Mouse (Mus musculus) brain, adult 2 months (tissue): ENCODE data around the gene Camk1.
"Not testable (repeated sequence)": the region's sequence is repeated elsewhere in the genome, so short reads cannot be mapped to it uniquely, and the experiment has no call there.

ENCODE experiments used
- DNase-seq: peaks from one replicate; pipeline ENCODE4 v3.0.0; 2011; ENCODE audit warnings: low read depth, low spot score

The Camk1 gene

DNA sequence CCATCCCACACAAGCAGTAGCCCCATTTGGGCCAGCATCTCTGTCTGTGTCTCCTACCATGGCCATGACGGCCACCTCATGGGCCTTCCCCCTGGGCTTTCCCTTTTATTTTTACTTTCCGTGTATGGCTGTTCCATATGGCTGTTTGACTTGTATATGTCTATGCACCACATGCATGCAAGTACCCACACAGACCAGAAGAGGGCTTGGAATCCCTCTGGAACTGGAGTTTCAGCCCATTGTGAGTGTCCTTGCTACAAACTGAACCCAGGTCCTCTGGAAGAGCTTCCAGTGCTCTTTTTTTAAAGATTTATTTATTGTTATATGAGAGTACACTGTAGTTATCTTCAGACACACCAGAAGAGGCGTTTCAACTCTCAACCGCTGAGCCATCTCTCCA is 17.7 kb upstream of the Camk1 start:
- DNase-seq: no peak

DNA sequence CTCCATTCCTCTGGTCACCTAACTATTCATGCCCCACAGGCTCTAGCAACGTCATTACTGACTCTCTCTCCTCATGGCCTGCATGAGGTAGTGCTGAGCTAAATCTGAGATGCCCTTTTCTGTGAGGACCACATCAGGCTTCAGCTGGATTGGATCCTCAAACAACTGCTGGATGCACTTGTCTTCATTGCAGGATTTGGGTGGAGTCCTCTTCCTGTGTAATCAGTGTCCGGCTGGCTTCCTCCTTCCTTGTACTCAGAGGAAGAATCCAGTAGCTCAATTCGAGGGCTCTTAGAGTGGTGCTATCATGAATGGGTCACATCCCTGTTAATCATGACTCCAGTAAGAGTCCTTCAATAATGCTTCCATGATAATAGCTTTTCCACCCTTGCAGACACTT is 9.9 kb upstream of the Camk1 start:
- no peak for DNase-seq

DNA sequence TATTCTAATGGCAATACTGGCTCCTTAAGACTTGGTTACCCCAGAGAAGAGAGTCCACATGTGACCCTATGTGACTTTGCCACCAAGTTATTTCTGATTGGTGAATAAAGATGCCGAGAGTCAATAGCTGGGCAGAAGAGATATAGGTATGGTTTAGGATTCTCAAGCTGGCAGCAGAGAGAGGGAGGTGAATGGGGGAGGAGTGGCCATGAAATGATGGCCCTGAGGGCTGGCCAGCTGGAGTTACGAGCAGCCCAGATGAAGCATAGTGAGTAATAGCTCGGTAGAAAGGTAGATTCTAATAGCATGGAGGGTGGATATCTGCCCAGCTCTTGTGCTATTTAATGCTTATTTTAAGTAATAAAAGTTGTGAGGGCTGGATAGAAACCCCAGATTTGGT is 9.0 kb upstream of the Camk1 start:
- no peak for DNase-seq

DNA sequence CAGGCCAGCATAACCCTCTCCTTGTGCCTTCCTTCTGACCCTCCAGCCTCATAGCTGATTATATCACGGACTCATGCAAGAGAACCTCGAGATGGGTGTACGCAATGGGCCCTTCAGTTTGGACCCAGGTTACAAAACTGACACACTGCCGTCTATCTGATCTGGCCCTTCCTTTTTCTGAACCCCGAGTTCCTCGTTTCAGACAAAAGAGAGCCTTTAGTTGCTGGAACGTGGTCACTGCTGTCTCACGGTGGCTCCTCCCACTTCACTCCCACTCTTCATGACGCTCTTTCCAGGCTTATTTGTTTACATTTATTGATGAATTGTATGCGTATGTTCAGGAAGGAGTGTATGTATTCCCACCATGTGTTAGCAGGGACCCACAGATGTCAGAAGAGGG is 7.9 kb upstream of the Camk1 start:
- DNase-seq: no peak

DNA sequence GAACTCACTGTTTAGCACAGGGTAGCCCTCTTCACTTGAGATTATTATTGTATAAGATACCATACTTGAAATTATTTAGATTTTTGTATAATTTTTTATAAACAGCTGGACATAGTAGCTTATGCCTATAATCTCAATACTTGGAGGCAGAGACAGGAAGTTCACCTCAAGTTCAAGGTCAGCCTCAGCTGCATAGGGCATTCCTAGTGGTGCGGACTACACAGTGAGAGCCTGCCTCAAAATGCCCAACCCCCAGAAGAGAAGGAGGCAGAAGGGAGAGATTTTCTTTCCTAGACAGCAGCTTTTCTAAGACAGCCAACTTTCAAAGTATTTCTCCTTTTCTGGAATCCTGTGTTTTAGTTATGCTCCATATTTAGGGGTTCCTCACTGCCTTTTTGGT is 7.4 kb upstream of the Camk1 start:
- DNase-seq: no peak

DNA sequence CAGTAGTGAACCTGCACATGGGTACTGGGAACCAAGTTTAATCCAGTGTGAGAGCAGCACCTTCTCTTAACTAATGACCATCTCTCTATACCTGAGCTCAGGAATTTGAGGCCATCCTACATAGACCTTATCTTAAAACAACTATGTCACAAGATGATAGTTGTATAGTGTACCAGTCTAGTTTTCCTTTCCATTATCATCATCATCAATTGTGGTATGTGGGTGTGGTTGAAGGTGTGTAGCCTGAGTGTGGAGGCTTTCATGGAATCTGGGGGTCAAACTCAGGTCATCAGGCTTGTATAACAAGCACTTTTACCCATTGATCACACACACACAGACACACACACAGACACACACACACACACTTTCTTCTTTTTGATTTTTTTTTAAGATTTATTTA is 6.8 kb upstream of the Camk1 start:
- DNase-seq: no peak

DNA sequence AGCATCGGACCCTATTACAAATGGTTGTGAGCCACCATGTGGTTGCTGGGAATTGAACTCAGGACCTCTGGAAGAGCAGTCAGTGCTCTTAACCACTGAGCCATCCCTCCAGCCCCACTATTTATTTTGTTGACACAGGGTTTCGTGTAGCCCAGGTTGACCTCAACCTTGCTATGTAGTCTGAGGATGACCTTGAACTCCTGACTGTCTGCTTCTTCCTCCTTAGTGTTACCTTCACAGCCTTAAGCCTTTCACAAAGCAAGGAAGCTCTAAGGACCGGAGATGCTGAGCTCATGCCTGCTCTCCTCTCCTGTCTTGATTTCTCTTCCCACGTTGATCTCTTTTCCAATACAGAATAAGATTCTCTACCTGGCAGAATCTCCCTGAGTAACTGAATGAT is 3.1 kb upstream of the Camk1 start:
- DNase-seq: no peak

DNA sequence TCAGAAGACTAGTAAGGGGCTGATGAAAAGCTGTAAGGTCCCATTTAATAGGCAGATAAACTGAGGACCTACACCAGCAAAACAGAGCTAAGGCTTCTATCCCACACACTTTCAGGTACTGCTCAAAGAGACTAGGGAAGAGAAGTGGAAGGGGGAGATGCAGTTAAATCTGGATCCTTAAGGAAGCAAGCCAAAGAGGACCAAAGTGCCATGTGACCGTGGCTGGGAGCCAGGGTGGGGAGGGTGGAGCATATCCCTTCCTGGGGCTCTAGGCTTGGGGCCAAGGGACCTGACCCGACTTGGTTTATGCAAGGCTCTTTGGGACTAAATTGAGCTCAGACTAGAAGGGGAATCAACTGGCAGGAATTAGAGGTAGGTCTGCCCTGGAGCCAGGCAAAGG is 537 bp upstream of the Camk1 start:
- DNase-seq: peak; percentile 54

DNA sequence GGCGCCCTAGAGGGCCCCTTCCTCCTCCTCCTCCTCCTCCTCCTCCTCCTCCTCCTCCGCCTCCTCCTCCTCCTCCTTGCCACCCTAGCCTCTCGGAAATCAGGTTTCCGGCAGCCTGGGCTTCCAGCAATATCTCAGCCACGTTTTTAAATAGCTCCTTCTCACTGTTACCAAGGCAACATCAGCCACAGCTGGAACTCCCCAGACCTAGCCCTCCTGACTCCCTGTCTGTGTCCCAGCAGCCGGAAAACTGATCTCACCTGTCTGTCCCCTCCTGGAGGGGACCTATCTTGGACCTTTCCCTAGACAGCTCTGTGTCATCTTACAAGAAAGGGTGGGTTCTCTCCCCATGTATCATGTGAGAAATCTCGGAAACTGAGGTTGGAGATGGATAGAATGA is 1.5 kb downstream of the Camk1 start:
- peak; percentile 77 for DNase-seq

DNA sequence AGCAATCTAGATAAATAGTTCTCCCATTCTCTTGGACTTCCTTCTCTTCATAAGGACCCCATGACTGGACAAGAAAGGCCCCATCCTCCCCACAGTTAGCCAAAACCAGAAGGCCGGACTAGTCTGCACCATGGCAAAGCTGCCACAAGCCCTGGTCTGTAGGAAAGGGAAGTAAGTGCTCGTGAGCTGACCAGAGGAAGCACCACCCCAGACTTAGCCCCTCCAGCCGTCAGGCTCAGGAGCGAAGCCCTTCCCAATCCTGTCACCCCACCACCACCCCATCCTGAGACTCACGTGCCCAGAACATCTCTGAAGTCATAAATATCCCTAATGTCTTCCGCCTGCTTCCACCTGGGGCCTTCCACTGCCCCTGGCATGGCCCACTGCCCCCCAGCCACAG is 2.2 kb downstream of the Camk1 start:
- DNase-seq: peak; percentile 47

DNA sequence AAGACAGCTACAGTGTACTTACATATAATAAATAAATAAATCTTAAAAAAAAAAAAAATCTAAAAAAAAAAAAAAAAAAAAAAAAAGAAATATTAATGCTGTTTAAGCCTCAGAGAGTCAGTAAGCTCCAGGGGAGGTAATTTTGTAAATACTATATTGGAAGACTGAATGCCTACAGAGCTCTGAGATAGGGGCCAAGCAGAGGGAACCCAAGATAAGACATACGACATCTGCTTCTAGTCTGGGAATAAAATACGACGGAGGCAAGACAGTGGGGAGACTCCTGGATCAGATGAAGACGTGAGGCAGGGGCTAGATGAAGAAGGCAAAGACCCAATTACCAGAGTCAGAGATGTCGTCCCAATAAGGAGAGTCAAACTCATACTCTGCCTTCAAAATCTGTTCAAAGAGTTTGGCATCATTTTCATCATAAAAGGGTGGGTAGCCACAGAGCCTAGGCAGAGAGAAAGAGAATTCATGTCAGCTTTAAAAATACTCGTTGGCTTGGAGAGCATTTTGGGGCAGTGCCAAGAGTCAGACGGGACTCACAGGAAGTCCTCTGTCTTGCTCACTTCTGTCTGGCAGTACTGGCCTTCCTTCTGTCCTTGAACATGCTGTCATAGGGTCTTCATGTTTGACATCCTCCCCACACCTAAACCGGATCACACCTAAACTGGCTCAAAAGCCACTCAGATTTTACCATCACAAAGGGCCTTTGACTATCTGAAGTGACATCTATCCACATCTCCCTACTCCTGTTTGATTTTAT is 6.7 kb downstream of the Camk1 start:
- peak; percentile 63 for DNase-seq

DNA sequence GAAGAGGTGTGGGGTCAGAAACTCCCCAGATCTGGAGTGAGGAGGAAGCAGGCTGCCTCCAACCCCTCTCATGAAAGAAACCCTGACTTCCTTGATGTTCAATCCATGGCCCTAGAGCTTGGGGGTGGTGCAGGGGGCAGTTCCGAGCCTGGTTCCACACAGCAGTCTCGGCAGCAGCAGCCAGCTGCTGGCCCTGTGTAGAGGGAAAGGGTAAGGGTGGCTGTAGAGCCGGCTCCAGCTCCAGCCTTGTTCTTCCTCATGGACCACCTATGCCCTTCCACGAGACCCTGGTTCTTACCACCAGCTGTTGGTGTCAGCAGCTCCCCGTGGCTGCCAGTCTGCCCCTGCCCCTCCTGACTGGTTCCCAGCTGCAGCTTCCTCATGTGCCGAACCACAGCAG is 9.6 kb downstream of the Camk1 start:
- no peak for DNase-seq

DNA sequence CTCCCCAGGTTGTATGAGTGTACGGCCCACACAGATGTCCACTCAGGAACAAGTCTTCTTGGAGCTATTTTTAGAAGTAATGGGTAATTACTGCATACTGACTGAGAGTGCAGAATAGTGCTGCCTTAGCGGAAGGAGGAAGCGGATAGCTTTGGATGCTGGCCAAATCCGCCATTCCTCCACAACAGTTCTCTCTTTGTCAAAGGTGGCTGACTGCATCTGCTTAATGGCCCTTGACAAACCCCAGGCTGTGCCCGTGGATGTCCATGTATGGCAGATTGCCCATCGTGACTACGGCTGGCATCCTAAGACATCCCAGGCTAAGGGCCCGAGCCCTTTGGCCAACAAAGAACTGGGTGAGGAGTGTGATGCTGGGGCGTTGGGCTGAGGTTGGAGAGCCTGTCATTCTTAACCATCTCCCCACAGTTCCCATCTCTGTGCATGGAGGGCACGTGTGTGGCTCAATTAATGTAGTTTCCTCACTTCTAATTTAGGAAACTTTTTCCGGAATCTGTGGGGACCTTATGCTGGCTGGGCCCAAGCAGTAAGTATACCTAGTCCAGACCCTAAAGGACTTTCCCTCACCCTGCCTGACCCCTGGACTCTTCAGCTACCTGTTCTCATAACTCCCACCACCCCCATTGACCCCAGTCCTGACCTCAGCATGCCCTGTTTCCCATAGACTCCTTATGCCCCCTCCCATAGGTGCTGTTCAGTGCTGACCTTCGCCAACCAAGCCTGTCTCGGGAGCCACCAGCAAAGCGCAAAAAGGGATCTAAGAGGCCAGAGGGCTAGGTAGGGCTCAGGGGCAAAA is 10.4 kb downstream of the Camk1 start:
- peak; percentile 93 for DNase-seq

DNA sequence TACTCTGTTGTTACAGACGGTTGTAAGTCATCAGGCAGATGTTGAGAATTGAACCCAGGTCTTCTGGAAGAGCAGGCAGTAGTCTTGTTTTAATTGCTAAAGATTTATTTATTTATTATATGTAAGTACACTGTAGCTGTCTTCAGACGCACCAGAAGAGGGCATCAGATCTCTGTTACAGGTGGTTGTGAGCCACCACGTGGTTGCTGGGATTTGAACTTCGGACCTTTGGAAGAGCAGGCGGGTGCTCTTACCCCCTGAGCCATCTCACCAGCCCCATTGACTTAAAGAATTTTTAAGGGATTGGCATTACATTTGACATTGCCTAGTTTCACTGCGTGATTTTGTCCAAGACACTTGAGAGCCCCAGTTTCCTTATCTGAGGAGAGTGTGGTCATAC is 11.1 kb downstream of the Camk1 start:
- not testable (repeated sequence) for DNase-seq

DNA sequence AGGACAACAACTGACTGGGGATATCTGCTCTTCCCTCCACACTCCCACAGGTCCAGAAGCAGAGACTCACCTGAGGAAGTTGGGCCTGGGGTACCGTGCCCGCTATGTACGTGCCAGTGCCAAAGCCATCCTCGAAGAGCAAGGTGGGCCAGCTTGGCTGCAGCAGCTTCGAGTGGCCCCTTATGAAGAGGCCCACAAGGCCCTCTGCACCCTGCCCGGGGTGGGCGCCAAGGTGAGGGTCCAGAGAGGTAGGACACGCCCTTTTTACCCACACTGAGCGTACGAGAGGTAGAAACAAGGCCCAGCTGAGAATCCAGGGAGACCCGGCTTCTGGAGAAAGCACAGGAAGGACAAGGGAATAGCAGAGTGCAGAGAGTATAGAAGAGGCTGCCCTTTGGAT is 12.1 kb downstream of the Camk1 start:
- DNase-seq: no peak

DNA sequence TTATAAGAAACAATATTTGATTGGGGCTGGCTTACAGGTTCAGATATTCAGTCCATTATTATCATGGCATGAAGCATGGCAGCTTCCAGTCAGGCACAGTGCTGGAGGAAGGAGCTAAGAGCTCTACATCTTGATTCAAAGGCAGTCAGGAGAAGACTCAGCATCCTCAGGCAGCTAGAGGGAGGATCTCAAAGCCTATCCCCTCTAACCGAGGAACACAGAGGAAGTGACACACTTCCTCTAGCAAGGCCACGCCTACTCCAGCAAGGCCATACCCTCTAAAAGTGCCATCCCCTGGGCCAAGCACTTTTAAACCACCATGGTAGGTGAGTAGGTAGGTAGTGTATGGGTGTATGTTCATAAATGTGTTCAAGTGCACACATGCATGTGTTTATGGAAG is 13.2 kb downstream of the Camk1 start:
- DNase-seq: no peak

DNA sequence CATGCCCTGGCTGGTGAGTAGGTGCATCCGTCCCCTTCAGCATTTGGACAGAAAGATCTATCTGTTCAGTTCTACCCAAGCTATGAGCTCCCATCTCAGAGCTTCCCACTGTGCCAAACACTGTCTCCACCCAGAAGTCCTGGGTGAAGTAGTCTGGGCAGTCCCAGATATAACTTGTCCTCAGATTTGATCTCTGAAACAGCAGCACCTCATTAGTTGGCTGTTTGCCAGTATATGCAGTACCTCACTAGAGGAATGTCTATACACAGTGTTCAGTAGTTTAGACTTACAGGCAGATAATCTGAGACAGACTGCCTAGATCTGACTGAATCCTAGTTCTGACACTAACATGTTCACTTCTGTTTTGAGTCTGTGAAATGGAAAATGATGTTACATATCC is 14.4 kb downstream of the Camk1 start:
- DNase-seq: no peak

DNA sequence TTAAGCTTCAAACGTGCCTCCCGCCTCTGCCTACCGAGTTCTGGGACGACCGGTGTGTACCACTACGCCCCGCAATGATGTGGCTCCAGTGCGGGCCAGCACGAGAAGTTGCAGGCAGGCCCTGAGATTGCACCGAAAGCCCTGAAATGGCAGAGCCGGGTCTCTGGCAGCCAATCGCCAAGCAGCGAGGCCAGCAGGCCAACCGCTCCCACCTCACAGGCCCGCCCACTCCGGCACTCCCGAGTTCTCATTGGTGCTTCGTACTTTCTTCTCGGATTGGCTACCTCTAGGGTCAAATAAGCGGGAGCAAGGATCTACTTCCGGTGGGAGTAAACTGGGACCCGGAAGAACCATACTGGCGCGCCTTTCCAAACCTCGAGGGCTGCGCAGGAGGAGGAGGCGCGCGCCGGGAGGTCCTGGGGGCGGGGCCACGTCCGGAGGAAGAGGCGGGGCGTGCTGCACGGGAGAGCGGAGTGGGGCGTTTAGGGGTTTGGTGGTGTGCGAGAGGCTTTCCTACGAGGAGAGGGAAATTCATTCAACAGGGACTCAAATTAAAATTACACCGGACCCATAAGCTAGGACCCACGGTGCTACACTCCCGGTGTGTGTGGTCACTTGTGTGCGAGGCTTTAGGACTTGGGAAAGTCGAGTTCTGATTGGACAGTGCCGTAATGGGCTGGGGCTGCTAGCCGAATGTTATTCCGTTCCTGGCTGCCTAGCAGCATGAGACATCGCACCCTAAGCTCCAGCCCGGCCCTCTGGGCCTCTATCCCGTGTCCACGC is 17.1 kb downstream of the Camk1 start, which contains the start of gene Ogg1:
TSS of gene Ogg1 (plus strand) at position 440 of the 783 bp plus-strand sequence.
- DNase-seq: peak; percentile 99

DNA sequence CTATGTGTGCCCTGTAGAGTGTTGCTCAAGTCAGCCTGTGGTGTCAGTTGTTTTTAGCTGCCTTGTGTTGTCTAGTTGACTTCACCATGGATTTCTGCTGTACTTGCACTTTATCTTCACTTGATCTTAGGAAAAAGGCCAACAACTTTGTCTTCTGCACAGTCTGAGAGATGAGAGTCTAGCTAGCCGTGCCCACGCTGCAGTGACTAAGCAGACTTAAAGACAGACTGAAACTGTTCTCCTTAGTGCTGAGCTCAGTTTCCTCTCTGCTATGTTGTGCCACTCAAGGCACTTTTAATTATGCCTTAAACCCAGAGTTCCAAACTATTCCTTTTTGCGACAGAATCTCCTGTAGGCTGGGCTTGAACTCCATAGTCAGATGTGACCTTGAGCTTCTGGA is 27.8 kb downstream of the Camk1 start:
- DNase-seq: peak; percentile 83

DNA sequence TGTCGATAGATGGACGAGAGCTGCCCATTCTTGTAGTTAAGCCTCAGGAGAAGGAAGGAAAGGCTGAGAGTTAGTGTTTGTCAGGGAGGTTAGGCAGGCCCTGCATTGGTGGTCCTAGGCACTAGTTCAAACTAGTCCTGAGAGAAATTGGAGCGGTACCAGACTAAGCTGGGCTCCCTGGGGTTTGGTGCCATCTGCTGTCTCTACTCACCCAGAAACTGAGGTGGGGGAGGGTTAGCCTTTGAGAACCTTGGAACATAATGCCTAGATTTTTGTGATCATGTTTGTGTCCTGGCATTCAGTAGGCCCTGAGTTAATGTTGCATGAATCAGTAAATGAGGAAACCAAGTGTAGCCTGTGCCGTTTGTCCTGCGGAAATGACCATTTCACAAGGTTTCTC is 35.6 kb downstream of the Camk1 start:
- peak; percentile 87 for DNase-seq

DNA sequence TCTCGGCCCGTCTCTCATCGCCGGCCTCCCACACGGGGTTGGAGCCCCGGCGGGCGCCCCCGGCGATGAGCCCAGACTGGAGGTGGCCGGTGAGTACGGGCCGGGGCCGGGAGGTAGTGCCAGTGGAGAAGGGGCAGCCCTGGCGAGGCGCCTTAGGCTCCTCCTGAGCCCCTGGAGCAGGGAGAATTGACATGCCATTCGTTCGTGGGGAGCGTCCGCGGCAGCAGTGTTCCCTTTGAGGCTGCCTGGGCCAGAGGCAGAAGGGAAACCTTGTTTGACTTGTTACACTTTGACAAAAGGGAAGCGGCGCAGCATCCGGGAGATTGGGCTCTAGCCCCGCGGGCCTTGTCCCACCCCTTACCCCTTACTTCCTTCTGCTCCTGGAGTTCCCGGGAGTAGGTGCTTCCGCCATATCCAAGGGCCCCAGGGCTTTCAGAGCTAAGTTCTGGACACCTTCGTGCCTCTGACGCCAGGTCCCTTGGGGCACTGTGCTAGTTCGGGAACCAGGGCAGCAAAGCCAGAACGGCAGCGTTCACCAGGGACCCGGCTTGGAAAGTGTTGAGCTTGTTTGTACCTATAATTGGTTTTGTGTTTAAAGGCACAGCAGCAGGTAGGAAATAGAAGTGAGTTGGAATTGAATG is 36.2 kb downstream of the Camk1 start:
- peak; percentile 33 for DNase-seq

DNA sequence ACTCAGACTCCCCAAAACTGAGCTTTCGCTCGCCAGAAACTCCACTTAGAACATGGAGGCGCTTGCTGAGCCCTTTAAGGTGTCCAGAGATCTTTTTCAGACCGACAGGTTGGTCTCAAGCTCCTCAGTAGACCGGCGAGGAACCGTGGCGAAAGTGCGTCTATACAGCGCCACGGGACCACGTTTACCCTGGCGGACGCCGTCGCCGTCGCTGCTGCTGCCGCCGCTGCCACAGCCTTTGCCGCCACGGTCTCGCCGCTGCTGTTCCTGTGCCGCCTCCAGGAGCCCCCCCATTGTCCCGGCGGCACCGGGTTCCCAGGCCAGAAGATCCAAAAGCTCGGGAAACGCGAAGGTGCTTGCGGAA is 36.8 kb downstream of the Camk1 start, which contains the start of gene Brpf1:
TSS of gene Brpf1 (plus strand) at position 152 of the 364 bp plus-strand sequence.
- DNase-seq: no peak
